Mouse (Mus musculus) limb, embryonic 15.5 days (tissue): ENCODE data around the gene Rfx4. TPM values are rescaled to one million over a fixed set of nuclear protein-coding genes. Genes with fewer than 3 reads are reported as not detected.

Source experiments
- ATAC-seq: fragments of 200-750 bp; cut with Nextera tagmentation; 2 replicates; pipeline ENCODE4 v1.8.0; 2017; ENCODE audit warnings: low read depth, moderate TSS enrichment; ENCODE audit not compliant: insufficient number of reproducible peaks, low FRiP score, low TSS enrichment
- H3K27ac ChIP-seq: fragments of 300-500 bp; sonication (generic); 2 replicates; pipeline ENCODE4 v1.5.1; 2015; ENCODE audit warnings: moderate library complexity, mild to moderate bottlenecking, inconsistent platforms
- H3K27me3 ChIP-seq: fragments of 300-500 bp; sonication (generic); 2 replicates; pipeline ENCODE4 v1.6.1; 2015; ENCODE audit warnings: inconsistent platforms
- H3K36me3 ChIP-seq: fragments of 300-500 bp; sonication (generic); 2 replicates; pipeline ENCODE4 v1.6.1; 2015; ENCODE audit warnings: inconsistent platforms
- H3K4me1 ChIP-seq: fragments of 300-500 bp; sonication (generic); 2 replicates; pipeline ENCODE4 v1.6.1; 2015; ENCODE audit warnings: inconsistent platforms
- H3K4me2 ChIP-seq: fragments of 300-500 bp; sonication (generic); 2 replicates; pipeline ENCODE4 v1.6.1; 2015; ENCODE audit warnings: mild to moderate bottlenecking, inconsistent platforms
- H3K4me3 ChIP-seq: fragments of 300-500 bp; sonication (generic); 2 replicates; pipeline ENCODE4 v1.5.1; 2015; ENCODE audit warnings: mild to moderate bottlenecking, inconsistent platforms
- H3K9ac ChIP-seq: fragments of 300-500 bp; sonication (generic); 2 replicates; pipeline ENCODE4 v1.6.1; 2015; ENCODE audit warnings: inconsistent platforms
- H3K9me3 ChIP-seq: fragments of 300-500 bp; sonication (generic); 2 replicates; pipeline ENCODE4 v1.6.1; 2016; ENCODE audit warnings: inconsistent platforms
- WGBS: fragments of 180-500 bp; shearing (Covaris S2); methylation state at CpG from one replicate; pipeline ENCODE4 v1.1.7; 2015; 5-methylcytosine and 5-hydroxymethylcytosine counted together
- polyA plus RNA-seq: library from polyadenylated mRNA; unstranded; fragments of >200 nt; fragmentation: Nextera tagmentation; extraction: Ambion mirVana; gene quantifications from 2 replicates; pipeline ENCODE4 v1.2.1, GENCODE M21; 2015

The Rfx4 gene
- polyA plus RNA-seq, 1 experiment from 2014 or later = 0.24 TPM

- no peak overlapping the region for H3K27ac ChIP-seq
- H3K4me1 ChIP-seq = peaks cover 10% of the 10 kb centered on the region; the same call in 1 of the 2 replicates
- no peaks in the 10 kb centered on the region; the same call in 1 of the 2 replicates for H3K27me3 ChIP-seq
- H3K9me3 ChIP-seq = no peaks in the 10 kb centered on the region
- H3K4me3 ChIP-seq = no peak overlapping the region
- no peaks in the 10 kb centered on the region for H3K36me3 ChIP-seq
- ATAC-seq = no peak
- no peak overlapping the region for H3K9ac ChIP-seq
- H3K4me2 ChIP-seq = no peak overlapping the region
- 23% methylated on average over 14 of the region's 14 CpGs for WGBS
Measured at GRCm38 (mm10) chr10:84858806-84859496, 103.1 kb downstream of the Rfx4 start.

- Histone ChIP-seq H3K9me3 (no peaks in the 10 kb centered on the region), H3K4me3 (no peak overlapping the region), H3K27ac (no peak overlapping the region), H3K4me2 (no peak overlapping the region), H3K36me3 (no peaks in the 10 kb centered on the region), H3K9ac (no peak overlapping the region), H3K27me3 (no peaks in the 10 kb centered on the region), H3K4me1 (peaks cover 10% of the 10 kb centered on the region; the same call in 1 of the 2 replicates)
- no peak for ATAC-seq
- 41% methylated on average over 13 of the region's 13 CpGs for WGBS
Measured at GRCm38 (mm10) chr10:84859556-84860380, 103.9 kb downstream of the Rfx4 start.

GRCm38 (mm10) chr10:84863488-84863887 is 107.6 kb downstream of the Rfx4 start:
- no peaks in the 10 kb centered on the region for H3K36me3 ChIP-seq
- H3K27me3 ChIP-seq = no peaks in the 10 kb centered on the region
- WGBS = 92% methylated on average over 6 of the region's 6 CpGs
- no peak overlapping the region for H3K9ac ChIP-seq
- no peak overlapping the region for H3K4me2 ChIP-seq
- peaks cover 9% of the 10 kb centered on the region; the same call in 1 of the 2 replicates for H3K4me1 ChIP-seq
- H3K4me3 ChIP-seq = no peak overlapping the region
- no peaks in the 10 kb centered on the region for H3K9me3 ChIP-seq
- H3K27ac ChIP-seq = no peak overlapping the region
- ATAC-seq = no peak

- Histone ChIP-seq H3K27ac (no peak overlapping the region), H3K9ac (no peak overlapping the region), H3K4me3 (no peak overlapping the region), H3K27me3 (no peaks in the 10 kb centered on the region), H3K4me2 (no peak overlapping the region), H3K4me1 (peaks cover 6% of the 10 kb centered on the region; the same call in 1 of the 2 replicates), H3K9me3 (no peaks in the 10 kb centered on the region), H3K36me3 (no peaks in the 10 kb centered on the region)
- no peak for ATAC-seq
- 87% methylated on average over 7 of the region's 7 CpGs for WGBS
Measured at GRCm38 (mm10) chr10:84867577-84867976, 111.7 kb downstream of the Rfx4 start.

GRCm38 (mm10) chr10:84871285-84871684 is 115.4 kb downstream of the Rfx4 start:
- peaks cover 6% of the 10 kb centered on the region; the same call in 1 of the 2 replicates for H3K4me1 ChIP-seq
- no peak for ATAC-seq
- 60% methylated on average over 12 of the region's 12 CpGs for WGBS

GRCm38 (mm10) chr10:84871921-84872320 is 116.1 kb downstream of the Rfx4 start:
- no peak overlapping the region for H3K4me2 ChIP-seq
- H3K4me3 ChIP-seq = no peak overlapping the region
- H3K36me3 ChIP-seq = no peaks in the 10 kb centered on the region
- H3K27me3 ChIP-seq = no peaks in the 10 kb centered on the region
- no peak overlapping the region for H3K27ac ChIP-seq
- no peak overlapping the region for H3K9ac ChIP-seq
- WGBS = 60% methylated on average over 4 of the region's 4 CpGs
- no peak for ATAC-seq
- peaks cover 6% of the 10 kb centered on the region; the same call in 1 of the 2 replicates for H3K4me1 ChIP-seq
- no peaks in the 10 kb centered on the region for H3K9me3 ChIP-seq

More at GRCm38 (mm10) chr10:84871285-84871684, 115.4 kb downstream of the Rfx4 start:
- H3K4me2 ChIP-seq = no peak overlapping the region
- no peaks in the 10 kb centered on the region for H3K27me3 ChIP-seq
- no peaks in the 10 kb centered on the region for H3K36me3 ChIP-seq
- H3K9ac ChIP-seq = no peak overlapping the region
- no peak overlapping the region for H3K27ac ChIP-seq
- no peak overlapping the region for H3K4me3 ChIP-seq
- no peaks in the 10 kb centered on the region for H3K9me3 ChIP-seq

- WGBS = 74% methylated on average over 9 of the region's 9 CpGs
- no peaks in the 10 kb centered on the region for H3K36me3 ChIP-seq
- H3K9me3 ChIP-seq = no peaks in the 10 kb centered on the region
- H3K4me1 ChIP-seq = no peaks in the 10 kb centered on the region
- ATAC-seq = no peak
- no peak overlapping the region for H3K4me3 ChIP-seq
- no peak overlapping the region for H3K9ac ChIP-seq
- no peaks in the 10 kb centered on the region for H3K27me3 ChIP-seq
- no peak overlapping the region for H3K27ac ChIP-seq
- no peak overlapping the region for H3K4me2 ChIP-seq
Measured at GRCm38 (mm10) chr10:84879823-84880571, 124.1 kb downstream of the Rfx4 start.

- Histone ChIP-seq H3K9ac (no peak overlapping the region), H3K9me3 (no peaks in the 10 kb centered on the region), H3K27me3 (no peaks in the 10 kb centered on the region), H3K4me1 (0 out of 2 replicates have a peak, but pooled peaks cover 2% of the 10 kb centered on the region), H3K36me3 (no peaks in the 10 kb centered on the region), H3K27ac (no peak overlapping the region), H3K4me3 (no peak overlapping the region), H3K4me2 (no peak overlapping the region)
- ATAC-seq = no peak
- WGBS = 83% methylated on average over 2 of the region's 2 CpGs
Measured at GRCm38 (mm10) chr10:84882528-84882927, 126.7 kb downstream of the Rfx4 start.

- Histone ChIP-seq H3K27ac (no peak overlapping the region), H3K9ac (no peak overlapping the region), H3K4me2 (no peak overlapping the region), H3K9me3 (no peaks in the 10 kb centered on the region), H3K27me3 (no peaks in the 10 kb centered on the region), H3K4me1 (peaks cover 7% of the 10 kb centered on the region; the same call in 1 of the 2 replicates), H3K4me3 (no peak overlapping the region), H3K36me3 (no peaks in the 10 kb centered on the region)
- WGBS = 60% methylated on average over 5 of the region's 5 CpGs
- ATAC-seq = no peak
Measured at GRCm38 (mm10) chr10:84885341-84885884, 129.6 kb downstream of the Rfx4 start.

- H3K9ac ChIP-seq = no peak overlapping the region
- no peaks in the 10 kb centered on the region for H3K27me3 ChIP-seq
- no peak overlapping the region for H3K4me3 ChIP-seq
- ATAC-seq = no peak
- peaks cover 7% of the 10 kb centered on the region; the same call in 1 of the 2 replicates for H3K4me1 ChIP-seq
- WGBS = 29% methylated on average over 6 of the region's 6 CpGs
- no peaks in the 10 kb centered on the region for H3K36me3 ChIP-seq
- no peak overlapping the region for H3K4me2 ChIP-seq
- H3K9me3 ChIP-seq = no peaks in the 10 kb centered on the region
- no peak overlapping the region for H3K27ac ChIP-seq
Measured at GRCm38 (mm10) chr10:84886221-84886627, 130.4 kb downstream of the Rfx4 start.

GRCm38 (mm10) chr10:84886785-84887184 is 130.9 kb downstream of the Rfx4 start:
- no peak overlapping the region for H3K4me3 ChIP-seq
- no peaks in the 10 kb centered on the region for H3K9me3 ChIP-seq
- no peaks in the 10 kb centered on the region for H3K36me3 ChIP-seq
- peaks cover 7% of the 10 kb centered on the region; the same call in 1 of the 2 replicates for H3K4me1 ChIP-seq
- H3K4me2 ChIP-seq = no peak overlapping the region
- ATAC-seq = no peak
- H3K27ac ChIP-seq = no peak overlapping the region
- H3K27me3 ChIP-seq = no peaks in the 10 kb centered on the region
- H3K9ac ChIP-seq = no peak overlapping the region
- 79% methylated on average over 8 of the region's 8 CpGs for WGBS
